Mouse (Mus musculus) cortical plate, adult 2 months (tissue): ENCODE results near the gene Vsir.

ENCODE experiments used
- CTCF ChIP-seq: fragments of 200-500 bp; IDR thresholded peaks from 2 replicates; pipeline ENCODE4 v1.5.1; 2011; ENCODE audit warnings: mild to moderate bottlenecking, control low read depth, low read length; ENCODE audit not compliant: insufficient read depth; ENCODE audit errors: extremely low read depth
- POLR2A ChIP-seq: fragments of 200-500 bp; IDR thresholded peaks from 2 replicates; pipeline ENCODE4 v1.6.1; 2011; ENCODE audit warnings: mild to moderate bottlenecking, low read length, control low read depth; ENCODE audit not compliant: insufficient read depth; ENCODE audit errors: extremely low read depth

GRCm38 (mm10) chr10:60388332-60388731, 41.7 kb downstream of the Vsir start:
- TF ChIP-seq CTCF (no peak), POLR2A (no peak)
